Mouse (Mus musculus): ENCODE results near the gene Rbfox2. TPM values are rescaled to one million over a fixed set of nuclear protein-coding genes. Genes with fewer than 3 reads are reported as not detected.

Gene Rbfox2
- polyA plus RNA-seq, 1 experiment from 2014 or later: 53.2 TPM

DNA sequence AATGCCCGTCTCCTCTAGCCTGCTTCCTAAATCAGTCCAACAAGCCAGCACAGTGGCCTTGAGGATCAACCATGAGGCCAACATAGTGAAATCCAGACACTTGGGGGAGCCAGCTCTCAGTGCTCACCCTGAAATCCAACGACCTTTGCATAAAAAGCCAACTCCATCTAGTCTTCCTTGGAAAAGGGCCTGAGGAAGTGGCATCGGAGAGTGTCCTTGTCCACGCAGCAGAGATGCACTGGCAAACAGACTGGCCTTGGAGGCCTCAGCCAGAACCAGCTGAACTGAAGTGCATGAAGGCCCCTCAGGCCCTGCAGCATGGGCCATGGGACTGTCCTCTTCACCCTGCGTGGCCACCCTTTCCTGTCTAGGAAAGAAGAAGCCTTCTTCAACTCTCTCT, 225.3 kb downstream of the Rbfox2 start:
- no peak for TF ChIP-seq CTCF (IDR thresholded peaks at IDR 0.05)
- ATAC-seq (no peak), DNase-seq (ENCODE audit: low read depth, low spot score) (no peak)
- in situ Hi-C loops (cut with MboI; ENCODE audit: low pct_unique_long_range_greater_than_20kb): no loop called here
- ChIA-PET POLR2A (no interaction called here), CTCF (no interaction called here)
- H3K27me3 ChIP-seq: no peaks in the 10 kb centered on the region

DNA sequence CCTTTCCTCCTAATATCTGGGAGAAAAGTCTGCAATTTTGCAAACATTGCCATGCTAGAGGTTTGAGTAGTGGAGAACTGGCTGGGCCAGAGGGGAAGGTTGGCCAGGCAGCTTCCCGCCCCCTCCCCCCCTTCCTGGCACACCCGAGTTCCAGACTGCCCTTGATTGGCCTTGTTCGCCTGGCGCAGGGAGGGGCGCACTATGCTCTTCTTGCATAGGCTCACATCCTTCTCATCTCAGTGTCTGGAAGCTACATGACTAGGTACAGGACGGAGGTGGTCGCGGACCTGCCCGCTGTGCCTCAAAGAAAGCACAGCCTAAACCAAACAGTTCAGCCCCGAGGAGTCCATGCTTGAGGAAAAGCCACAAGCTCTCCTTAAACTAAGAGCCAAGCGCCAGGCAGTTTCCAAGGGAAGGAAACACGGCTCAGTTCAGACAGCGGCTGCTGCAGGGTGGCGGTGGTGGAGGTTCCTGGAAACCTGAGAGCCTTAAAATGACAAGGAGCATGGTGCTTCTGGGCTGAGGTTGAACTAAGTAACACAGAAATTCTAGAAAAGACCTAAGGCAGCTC, 226.0 kb downstream of the Rbfox2 start:
- CTCF ChIA-PET: no interaction called here
- in situ Hi-C loops (cut with MboI; ENCODE audit: low pct_unique_long_range_greater_than_20kb): no loop called here
- no peak for TF ChIP-seq CTCF (IDR thresholded peaks at IDR 0.05)
- no peak for DNase-seq (ENCODE audit: low read depth, low spot score)
- no peaks in the 10 kb centered on the region for H3K27me3 ChIP-seq
- POLR2A ChIA-PET: no interaction called here
- no peak for ATAC-seq

DNA sequence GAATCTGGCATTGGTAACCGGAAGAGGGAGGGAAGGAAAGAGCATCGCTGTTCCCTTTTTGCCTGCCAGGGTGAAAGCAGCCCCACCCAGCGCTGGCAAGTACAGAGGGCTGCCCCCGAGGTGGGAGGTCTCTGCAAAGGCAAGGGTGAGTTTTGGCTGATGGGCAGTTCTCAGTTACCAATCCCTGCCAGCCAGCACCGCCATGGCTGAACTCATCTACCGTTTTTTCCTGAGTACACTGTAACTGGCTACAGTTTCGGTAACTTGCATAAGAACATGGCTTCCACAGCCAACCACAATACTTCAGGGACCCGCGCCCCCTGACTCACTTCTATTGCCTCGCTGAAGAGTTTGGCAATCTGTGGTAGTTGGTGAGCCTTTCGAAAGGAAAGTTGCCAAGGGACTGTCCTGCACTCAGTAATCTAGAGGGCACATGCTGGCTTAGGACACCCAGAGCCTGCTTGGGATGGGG, 226.9 kb downstream of the Rbfox2 start:
- ChIA-PET POLR2A (no interaction called here), CTCF (no interaction called here)
- TF ChIP-seq CTCF (IDR thresholded peaks at IDR 0.05): no peak
- ATAC-seq (no peak), DNase-seq (ENCODE audit: low read depth, low spot score) (no peak)
- no peaks in the 10 kb centered on the region for H3K27me3 ChIP-seq
- in situ Hi-C loops (cut with MboI; ENCODE audit: low pct_unique_long_range_greater_than_20kb): no loop called here

DNA sequence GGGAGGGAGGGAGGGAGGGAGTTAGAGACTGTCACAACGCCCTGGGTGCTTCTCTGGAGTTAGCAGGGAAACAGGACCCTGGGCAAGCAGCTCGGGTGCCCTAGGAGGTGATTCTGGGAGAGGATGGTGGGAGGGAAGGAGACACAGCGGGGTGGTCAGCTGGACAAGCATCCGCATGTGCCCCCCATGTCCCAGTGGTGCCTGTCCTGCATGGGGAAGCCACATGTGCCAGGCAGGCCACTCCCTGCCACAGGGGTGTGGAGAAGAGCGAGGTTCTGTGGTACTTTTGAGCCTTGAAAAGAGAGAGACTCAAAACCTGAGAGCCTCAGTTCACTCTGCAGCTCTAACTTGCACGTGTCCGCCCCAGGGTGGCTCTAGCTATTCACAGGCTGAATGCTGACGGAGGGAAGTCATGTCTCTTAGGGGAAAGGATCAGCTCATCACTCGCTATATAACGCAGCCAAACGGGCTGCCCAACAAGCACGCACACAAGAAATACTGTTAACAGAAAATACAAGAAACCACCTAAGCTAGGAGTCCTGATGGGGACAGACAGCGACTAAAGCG, 227.5 kb downstream of the Rbfox2 start:
- DNase-seq (ENCODE audit: low read depth, low spot score): no peak
- TF ChIP-seq CTCF (IDR thresholded peaks at IDR 0.05): no peak
- CTCF ChIA-PET: interaction anchor here (1.1 to 3.4 kb wide), 2 partner anchors 9 to 10 kb away, joined by 4 to 13 read pairs; no protein-coding TSS in a partner anchor
- ATAC-seq: no peak
- POLR2A ChIA-PET: no interaction called here
- in situ Hi-C loops (cut with MboI; ENCODE audit: low pct_unique_long_range_greater_than_20kb): no loop called here
- no peaks in the 10 kb centered on the region for H3K27me3 ChIP-seq

DNA sequence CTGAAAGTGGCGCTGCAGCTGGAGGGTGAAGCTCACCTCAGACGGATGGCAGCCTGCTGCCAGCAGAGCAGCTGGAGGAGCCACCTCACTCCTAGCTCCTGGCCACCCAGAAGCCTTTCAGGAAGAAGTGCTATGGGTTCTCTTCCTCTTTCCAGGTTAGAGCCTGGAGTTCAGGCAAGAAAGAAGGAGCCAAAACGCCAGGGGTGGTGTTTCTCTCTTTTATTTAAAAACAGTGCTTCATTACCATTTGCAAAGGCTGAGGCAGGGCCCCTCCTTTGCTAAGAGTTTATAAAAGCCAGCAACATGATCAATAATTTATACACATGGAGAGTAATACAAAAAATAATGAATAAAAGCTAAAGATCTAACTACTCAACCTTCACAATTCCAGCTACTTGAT, 228.0 kb downstream of the Rbfox2 start:
- DNase-seq (ENCODE audit: low read depth, low spot score) (no peak), ATAC-seq (no peak)
- no peaks in the 10 kb centered on the region for H3K27me3 ChIP-seq
- no peak for TF ChIP-seq CTCF (IDR thresholded peaks at IDR 0.05)
- POLR2A ChIA-PET: interaction anchor here (0.6 kb wide), 1 partner anchor 198 kb away, joined by 4 read pairs; no protein-coding TSS in a partner anchor
- CTCF ChIA-PET: interaction anchor here (1.1 to 3.4 kb wide), 3 partner anchors 10 to 42 kb away, joined by 4 to 13 read pairs (median 5); no protein-coding TSS in a partner anchor
- in situ Hi-C loops (cut with MboI; ENCODE audit: low pct_unique_long_range_greater_than_20kb): no loop called here

DNA sequence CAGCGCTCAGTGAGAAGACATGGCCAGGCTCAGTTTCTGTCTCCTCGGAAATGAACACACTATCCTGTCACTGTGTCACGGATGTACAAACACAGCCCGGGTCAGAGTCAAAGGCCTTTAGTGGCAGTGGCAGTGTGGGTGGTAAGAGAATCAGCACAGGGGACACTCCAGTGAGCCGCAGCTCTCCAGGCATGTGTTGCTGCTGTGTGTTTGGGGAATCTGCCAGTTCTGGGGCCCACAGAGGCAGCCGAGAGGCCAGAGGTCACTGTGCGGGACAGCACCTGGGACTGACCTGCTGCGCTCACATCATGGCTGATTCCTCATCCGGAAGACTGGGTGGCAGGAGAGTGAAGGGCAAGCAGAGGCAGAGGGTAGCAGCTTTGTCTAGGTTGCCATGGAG, 228.9 kb downstream of the Rbfox2 start:
- TF ChIP-seq CTCF (IDR thresholded peaks at IDR 0.05): no peak
- in situ Hi-C loops (cut with MboI; ENCODE audit: low pct_unique_long_range_greater_than_20kb): no loop called here
- ATAC-seq (no peak), DNase-seq (ENCODE audit: low read depth, low spot score) (no peak)
- CTCF ChIA-PET: interaction anchor here (1.5 to 3.4 kb wide), 2 partner anchors 11 to 43 kb away, joined by 5 to 13 read pairs; no protein-coding TSS in a partner anchor
- POLR2A ChIA-PET: interaction anchor here (0.6 to 1.5 kb wide), 2 partner anchors 12 to 199 kb away, joined by 4 to 6 read pairs; no protein-coding TSS in a partner anchor
- H3K27me3 ChIP-seq: no peaks in the 10 kb centered on the region

DNA sequence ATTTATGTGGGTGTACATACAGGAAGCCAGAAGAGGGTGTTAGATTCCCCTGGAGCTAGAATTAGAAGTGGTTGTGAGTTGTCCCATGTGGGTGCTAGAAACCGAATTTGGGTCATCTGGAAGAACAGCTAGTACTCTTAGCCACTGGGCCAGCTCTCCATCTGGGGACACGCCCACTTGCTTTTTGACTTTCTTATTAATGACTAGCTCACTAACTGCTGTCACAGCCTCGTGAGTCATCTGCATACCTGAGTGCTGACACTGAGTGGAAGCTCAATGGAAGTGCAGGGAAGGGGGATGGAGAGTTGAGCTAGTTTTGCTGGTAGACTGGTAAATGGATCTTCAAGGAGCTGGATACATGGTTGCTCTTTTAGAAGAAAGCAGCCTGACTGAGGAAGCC, 230.3 kb downstream of the Rbfox2 start:
- peak; percentile 54 for ATAC-seq
- in situ Hi-C loops (cut with MboI; ENCODE audit: low pct_unique_long_range_greater_than_20kb): no loop called here
- CTCF ChIA-PET: interaction anchor here (1.0 to 3.4 kb wide), 5 partner anchors 10 to 143 kb away, joined by 3 to 13 read pairs (median 4); no protein-coding TSS in a partner anchor
- no peaks in the 10 kb centered on the region for H3K27me3 ChIP-seq
- POLR2A ChIA-PET: interaction anchor here (1.5 kb wide), 1 partner anchor 13 kb away, joined by 6 read pairs; no protein-coding TSS in a partner anchor
- no peak for TF ChIP-seq CTCF (IDR thresholded peaks at IDR 0.05)
- no peak for DNase-seq (ENCODE audit: low read depth, low spot score)

DNA sequence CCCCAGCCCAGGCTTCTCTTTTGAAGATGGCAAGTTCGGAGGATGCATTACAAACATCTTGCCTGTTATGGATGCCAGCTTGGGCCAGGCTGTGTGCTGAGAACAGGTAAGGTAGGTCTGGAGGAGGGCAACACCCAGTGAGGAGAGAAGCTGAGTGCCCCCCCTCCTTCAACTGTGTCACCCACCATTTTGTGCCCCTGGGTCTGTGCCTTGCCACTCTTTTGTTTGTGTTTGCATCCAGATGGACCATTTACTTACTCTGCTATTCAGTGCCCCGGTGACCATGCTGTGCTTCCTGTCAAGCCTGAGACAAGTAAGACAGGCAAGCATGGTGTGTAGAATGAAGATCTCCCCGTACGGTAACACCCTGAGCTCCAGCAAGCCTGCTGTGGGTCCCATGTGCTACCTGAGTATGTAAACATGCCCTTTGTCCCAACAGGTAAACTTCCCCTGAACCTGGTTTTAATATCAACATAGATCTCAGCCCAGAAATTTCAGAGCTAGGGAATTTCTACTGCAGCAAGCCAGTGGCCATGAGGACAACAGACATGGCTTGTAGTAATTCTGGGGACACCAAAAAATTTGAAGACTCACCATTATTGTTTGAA, 234.1 kb downstream of the Rbfox2 start:
- POLR2A ChIA-PET: no interaction called here
- in situ Hi-C loops (cut with MboI; ENCODE audit: low pct_unique_long_range_greater_than_20kb): no loop called here
- no peaks in the 10 kb centered on the region for H3K27me3 ChIP-seq
- DNase-seq (ENCODE audit: low read depth, low spot score) (no peak), ATAC-seq (no peak)
- CTCF ChIA-PET: no interaction called here
- TF ChIP-seq CTCF (IDR thresholded peaks at IDR 0.05): no peak

DNA sequence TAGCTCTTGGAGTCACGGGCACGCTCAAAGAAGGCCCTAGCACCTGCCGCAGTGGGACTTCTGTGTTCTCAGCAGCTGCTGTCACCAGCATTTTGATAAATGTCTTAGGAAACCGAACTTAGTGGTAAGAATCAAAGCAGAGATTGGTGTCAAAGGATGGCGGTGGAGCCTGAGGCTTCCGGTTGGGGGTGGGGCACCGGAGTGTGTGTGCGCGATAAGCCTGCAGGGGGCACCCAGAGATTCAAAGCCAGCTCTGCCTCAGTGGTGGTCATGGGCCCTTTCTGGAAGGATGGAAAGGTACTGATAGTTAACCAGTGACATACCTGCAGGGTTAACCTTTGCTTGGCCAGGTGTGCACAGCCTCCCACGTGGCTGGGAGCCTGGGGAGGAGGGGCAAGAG, 235.3 kb downstream of the Rbfox2 start:
- in situ Hi-C loops (cut with MboI; ENCODE audit: low pct_unique_long_range_greater_than_20kb): no loop called here
- CTCF ChIA-PET: no interaction called here
- no peak for TF ChIP-seq CTCF (IDR thresholded peaks at IDR 0.05)

DNA sequence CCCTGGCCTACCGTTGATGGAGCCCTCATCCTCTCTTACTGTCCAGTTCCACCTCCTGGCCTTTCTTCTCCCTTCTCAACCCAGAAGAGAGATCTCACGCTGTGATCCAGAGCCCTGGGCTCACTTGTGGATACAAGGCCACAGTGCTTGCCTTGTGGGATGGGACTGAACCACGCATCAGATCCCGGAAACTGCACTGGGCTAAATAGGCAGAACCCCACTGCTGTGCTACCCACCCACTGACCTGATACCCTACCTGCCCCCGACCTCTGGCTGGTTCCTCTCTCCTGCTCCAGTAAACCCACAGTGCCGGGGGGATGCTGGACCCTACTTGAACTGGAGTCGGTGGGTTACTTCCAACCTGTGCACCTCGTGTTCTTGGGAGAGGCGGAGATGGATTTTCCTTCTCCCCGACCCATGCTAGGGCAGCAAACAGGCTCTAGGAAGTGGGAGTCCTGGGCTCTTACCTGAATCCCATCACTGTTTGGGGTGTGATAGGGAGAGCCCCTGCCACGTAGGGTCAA, 236.0 kb downstream of the Rbfox2 start:
- no peak for ATAC-seq
- CTCF ChIA-PET: no interaction called here
- no peaks in the 10 kb centered on the region for H3K27me3 ChIP-seq
- no peak for DNase-seq (ENCODE audit: low read depth, low spot score)
- in situ Hi-C loops (cut with MboI; ENCODE audit: low pct_unique_long_range_greater_than_20kb): no loop called here
- POLR2A ChIA-PET: no interaction called here
- TF ChIP-seq CTCF (IDR thresholded peaks at IDR 0.05): no peak

More for the DNA sequence above, 235.3 kb downstream of the Rbfox2 start:
- POLR2A ChIA-PET: no interaction called here
- ATAC-seq (no peak), DNase-seq (ENCODE audit: low read depth, low spot score) (no peak)
- H3K27me3 ChIP-seq: no peaks in the 10 kb centered on the region

DNA sequence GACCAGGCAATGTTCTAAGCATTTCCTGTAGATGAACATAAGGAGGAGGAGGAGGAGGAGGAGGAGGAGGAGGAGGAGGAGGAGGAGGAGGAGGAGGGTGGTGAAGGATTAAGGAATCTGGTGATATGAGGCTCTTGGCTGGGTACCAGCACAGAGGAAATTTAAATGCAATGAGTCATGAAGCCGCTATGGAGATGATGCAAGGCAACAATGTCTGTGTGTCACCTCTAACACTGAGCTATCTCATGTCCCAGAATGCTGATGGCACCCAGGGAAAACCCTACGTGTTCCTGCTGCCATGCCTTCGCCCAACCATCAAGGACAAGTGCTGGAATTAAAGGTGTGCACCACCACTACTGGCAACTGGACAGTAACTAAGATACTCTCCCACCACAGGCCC, 237.8 kb downstream of the Rbfox2 start:
- ATAC-seq (no peak), DNase-seq (ENCODE audit: low read depth, low spot score) (no peak)
- no peaks in the 10 kb centered on the region for H3K27me3 ChIP-seq
- CTCF ChIA-PET: interaction anchor here (1.1 kb wide), 1 partner anchor 10 kb away, joined by 4 read pairs; no protein-coding TSS in a partner anchor
- TF ChIP-seq CTCF (IDR thresholded peaks at IDR 0.05): no peak
- POLR2A ChIA-PET: no interaction called here
- in situ Hi-C loops (cut with MboI; ENCODE audit: low pct_unique_long_range_greater_than_20kb): no loop called here

Measured in Patski (cell line).